Comparison of ENCODE assay signal across 17 mouse cellular contexts in the genomic region with DNA sequence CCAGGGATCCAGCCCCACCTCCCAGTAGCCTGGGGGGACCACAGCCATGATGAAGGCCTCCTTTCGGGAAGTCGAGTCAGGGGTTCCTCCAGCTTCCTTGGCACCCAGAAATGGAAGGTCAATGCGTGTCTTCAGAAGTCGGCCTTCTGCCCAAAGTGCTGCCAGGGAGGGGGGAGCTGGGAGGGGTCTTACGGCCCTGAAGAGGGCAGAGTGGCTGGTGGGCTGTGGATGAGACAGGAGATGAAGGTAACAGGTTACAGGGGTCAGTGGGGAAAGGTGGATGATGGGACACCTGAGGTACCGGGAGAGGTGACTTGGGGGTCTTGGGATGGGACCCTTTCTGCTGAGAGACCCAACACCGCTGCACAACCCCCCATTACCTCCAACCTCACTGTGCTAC. TPM values are rescaled to one million over a fixed set of nuclear protein-coding genes. Genes with fewer than 3 reads are reported as not detected.
DNase-seq lines count a peak whose midpoint lies in the region; ATAC-seq and TF ChIP-seq lines count a peak whose summit lies in the region.
"Had no signal": no experiment of that assay in that cellular context is flagged by ENCODE, and none has a peak within 500 bp of the region (broad histone marks: within the 10 kb centered on the region; RNA-seq: fewer than 3 reads in every experiment).

No protein-coding gene starts in this region.

- H3K4me3 ChIP-seq in forebrain, embryonic 10.5 days: no peak overlapping the region
- H3K4me3 ChIP-seq in forebrain, embryonic 16.5 days (replicated peaks; ENCODE audit: low read length): no peak overlapping the region
- H3K4me3 ChIP-seq in kidney, embryonic 14.5 days (ENCODE audit: low read length): no peak overlapping the region
- H3K4me3 ChIP-seq in MEL (ENCODE audit: control insufficient read depth in 1 of 2, insufficient read depth in 1 of 2, low read depth in 2 of 2, low read length in 2 of 2): no peak overlapping the region
- no peak overlapping the region for H3K4me3 ChIP-seq in intestine, postnatal 0 days (ENCODE audit: low read depth, low read length)
- H3K4me3 ChIP-seq: heart, embryonic 12.5 days; left cerebral cortex, adult 2 months; midbrain, embryonic 13.5 days; neural tube, embryonic 15.5 days had no signal

- H3K9me3 ChIP-seq in forebrain, embryonic 10.5 days: no peaks in the 10 kb centered on the region
- H3K9me3 ChIP-seq in forebrain, embryonic 16.5 days (ENCODE audit: control insufficient read depth, low read length): no peaks in the 10 kb centered on the region
- no peaks in the 10 kb centered on the region for H3K9me3 ChIP-seq in kidney, embryonic 14.5 days (ENCODE audit: control insufficient read depth, low read length)
- H3K9me3 ChIP-seq in MEL (replicated peaks; ENCODE audit: insufficient read depth, low read length): no peaks in the 10 kb centered on the region
- no peaks in the 10 kb centered on the region for H3K9me3 ChIP-seq in intestine, postnatal 0 days (ENCODE audit: control insufficient read depth)
- H3K9me3 ChIP-seq: heart, embryonic 12.5 days; midbrain, embryonic 13.5 days; neural tube, embryonic 15.5 days had no signal

- no peak for TF ChIP-seq CTCF in MEL (IDR thresholded peaks at IDR 0.05 in 2 of 3, conservative IDR thresholded peaks at IDR 0.05 in 1 of 3; ENCODE audit: control insufficient read depth in 1 of 3, insufficient read depth in 1 of 3, low read depth in 2 of 3, low read length in 3 of 3, poor library complexity in 1 of 3, severe bottlenecking in 1 of 3)
- TF ChIP-seq CTCF in intestine, postnatal 0 days (IDR thresholded peaks at IDR 0.05; ENCODE audit: low read depth): no peak

- peaks cover 73% of the 10 kb centered on the region for H3K4me1 ChIP-seq in forebrain, embryonic 10.5 days
- peaks cover 17% of the 10 kb centered on the region for H3K4me1 ChIP-seq in forebrain, embryonic 16.5 days (replicated peaks; ENCODE audit: control insufficient read depth, insufficient read depth, low read length)
- H3K4me1 ChIP-seq in kidney, embryonic 14.5 days (ENCODE audit: control insufficient read depth, insufficient read depth, low read length): peaks cover 53% of the 10 kb centered on the region
- peaks cover 0 to 9% of the 10 kb centered on the region in 2 experiments; a peak in 3 of 4 replicates for H3K4me1 ChIP-seq in MEL (ENCODE audit: control insufficient read depth in 1 of 2, insufficient read depth in 2 of 2, low read length in 2 of 2)
- H3K4me1 ChIP-seq in intestine, postnatal 0 days (replicated peaks; ENCODE audit: control insufficient read depth, insufficient read depth, low read length): 0 out of 2 replicates have a peak, but pooled peaks cover 2% of the 10 kb centered on the region

- H3K4me2 ChIP-seq in forebrain, embryonic 16.5 days (ENCODE audit: low read length): no peak overlapping the region
- no peak overlapping the region for H3K4me2 ChIP-seq in kidney, embryonic 14.5 days (replicated peaks; ENCODE audit: low read depth, low read length)
- H3K4me2 ChIP-seq in intestine, postnatal 0 days (replicated peaks; ENCODE audit: low read depth): no peak overlapping the region
- H3K4me2 ChIP-seq: heart, embryonic 12.5 days; midbrain, embryonic 13.5 days; neural tube, embryonic 15.5 days had no signal

- no peaks in the 10 kb centered on the region for H3K36me3 ChIP-seq in forebrain, embryonic 10.5 days (replicated peaks)
- H3K36me3 ChIP-seq in forebrain, embryonic 16.5 days (ENCODE audit: control insufficient read depth, insufficient read depth): no peaks in the 10 kb centered on the region
- H3K36me3 ChIP-seq in kidney, embryonic 14.5 days (ENCODE audit: control insufficient read depth, insufficient read depth, low read length): no peaks in the 10 kb centered on the region
- peaks cover 0 to 12% of the 10 kb centered on the region in 2 experiments; a peak in 2 of 4 replicates for H3K36me3 ChIP-seq in MEL (ENCODE audit: control insufficient read depth in 1 of 2, insufficient read depth in 2 of 2, low read length in 2 of 2)
- no peaks in the 10 kb centered on the region for H3K36me3 ChIP-seq in intestine, postnatal 0 days (ENCODE audit: control insufficient read depth, insufficient read depth)
- H3K36me3 ChIP-seq: heart, embryonic 12.5 days; midbrain, embryonic 13.5 days had no signal

- TF ChIP-seq RAD21 in MEL (IDR thresholded peaks at IDR 0.05; ENCODE audit: low read depth, low read length): no peak

- no peak for TF ChIP-seq EP300 in MEL (IDR thresholded peaks at IDR 0.05; ENCODE audit: low read depth in 1 of 2, low read length in 2 of 2)

- no peak for ATAC-seq in forebrain, embryonic 16.5 days
- ATAC-seq in kidney, embryonic 14.5 days (ENCODE audit: low FRiP score, low TSS enrichment): no peak
- ATAC-seq in intestine, postnatal 0 days: no peak
- ATAC-seq: forebrain, embryonic 14.5 days; midbrain, embryonic 13.5 days had no signal

- DNase-seq in forebrain, embryonic 10.5 days (ENCODE audit: extremely low spot score, low spot score): no peak
- DNase-seq in kidney, postnatal 14 days: no peak
- no peak for DNase-seq in MEL (ENCODE audit: low read depth, low spot score)
- DNase-seq in frontal cortex, adult 2 months (ENCODE audit: extremely low spot score in 1 of 2, low spot score in 1 of 2): no peak
- no peak for DNase-seq in right cerebral cortex, postnatal 25 days
- DNase-seq: adrenal gland, adult 8-10 months; embryo, embryonic 11 days; kidney, adult 9 months; right cerebral cortex, postnatal 14 days had no signal

- peaks cover 74% of the 10 kb centered on the region for H3K27me3 ChIP-seq in forebrain, embryonic 10.5 days (ENCODE audit: poor library complexity, severe bottlenecking)
- no peaks in the 10 kb centered on the region for H3K27me3 ChIP-seq in forebrain, embryonic 16.5 days (replicated peaks; ENCODE audit: control insufficient read depth, insufficient read depth, low read length)
- H3K27me3 ChIP-seq in kidney, embryonic 14.5 days (ENCODE audit: control insufficient read depth, insufficient read depth, low read length): no peaks in the 10 kb centered on the region; the same call in 1 of the 2 replicates
- H3K27me3 ChIP-seq in MEL (ENCODE audit: control insufficient read depth in 1 of 2, insufficient read depth in 2 of 2, low read length in 2 of 2): no peaks in the 10 kb centered on the region
- H3K27me3 ChIP-seq in intestine, postnatal 0 days (replicated peaks; ENCODE audit: control insufficient read depth, insufficient read depth, low read length): peaks cover 3% of the 10 kb centered on the region; the same call in 1 of the 2 replicates

- WGBS in forebrain, embryonic 10.5 days: 85% methylated on average over 7 of the region's 7 CpGs
- WGBS in forebrain, embryonic 16.5 days: 90% methylated on average over 7 of the region's 7 CpGs
- whole genome bisulfite sequencing in kidney, embryonic 14.5 days: 89% methylated on average over 7 of the region's 7 CpGs
- 90% methylated on average over 7 of the region's 7 CpGs for WGBS in intestine, postnatal 0 days

- H3K27ac ChIP-seq in forebrain, embryonic 10.5 days: peak overlapping the region; percentile 66
- no peak overlapping the region for H3K27ac ChIP-seq in forebrain, embryonic 16.5 days (ENCODE audit: low read length)
- peak overlapping the region; percentile 84; the same call in 1 of the 2 replicates for H3K27ac ChIP-seq in kidney, embryonic 14.5 days (ENCODE audit: low read depth, low read length)
- H3K27ac ChIP-seq in MEL (ENCODE audit: control insufficient read depth, low read depth, low read length): peak overlapping the region; percentile 42
- peak overlapping the region; percentile 64; the same call in 1 of the 2 replicates for H3K27ac ChIP-seq in intestine, postnatal 0 days (ENCODE audit: low read depth, low read length)
- H3K27ac ChIP-seq: left cerebral cortex, adult 2 months; midbrain, embryonic 13.5 days; neural tube, embryonic 15.5 days had no signal

- H3K79me2 ChIP-seq in MEL (ENCODE audit: control insufficient read depth, insufficient read depth, low read length, poor library complexity): no peaks in the 10 kb centered on the region

- H3K9ac ChIP-seq in forebrain, embryonic 16.5 days (replicated peaks; ENCODE audit: low read depth, low read length): no peak overlapping the region
- no peak overlapping the region for H3K9ac ChIP-seq in kidney, embryonic 14.5 days (ENCODE audit: low read depth, low read length)
- H3K9ac ChIP-seq in MEL (ENCODE audit: control insufficient read depth, low read depth, low read length, poor library complexity, severe bottlenecking): peak overlapping the region; percentile 40; the same call in 1 of the 2 replicates
- no peak overlapping the region for H3K9ac ChIP-seq in intestine, postnatal 0 days (ENCODE audit: low read depth, low read length)
- H3K9ac ChIP-seq: heart, embryonic 12.5 days; midbrain, embryonic 13.5 days; neural tube, embryonic 15.5 days had no signal

- no peak for TF ChIP-seq POLR2A in MEL (IDR thresholded peaks at IDR 0.05; ENCODE audit: control insufficient read depth in 1 of 2, insufficient read depth in 1 of 2, low read depth in 1 of 2, low read length in 2 of 2, poor library complexity in 1 of 2)

RNA-seq across cellular contexts. Expression of a gene that starts 6.6 kb away (rescaled TPM):
- polyA plus RNA-seq in forebrain, embryonic 10.5 days (2016; fragmentation: Nextera tagmentation; extraction: Ambion mirVana): 0.62 and 1.1 TPM in 2 replicates
- 2.9 and 3.2 TPM in 2 replicates for polyA plus RNA-seq in forebrain, embryonic 16.5 days (2015; fragmentation: Nextera tagmentation; extraction: Ambion mirVana)
- polyA plus RNA-seq in kidney, embryonic 14.5 days (2014; fragmentation: Nextera tagmentation; extraction: Ambion mirVana): 1.1 and 1.4 TPM in 2 replicates
- total RNA-seq in MEL (2012; rRNA removed): 50.0 and 72.2 TPM in 2 replicates
- polyA plus RNA-seq in MEL (2012; ENCODE audit: insufficient read depth in 1 of 2, insufficient read length in 2 of 2, low read depth in 1 of 2, low replicate concordance in 2 of 2, missing spikeins in 1 of 2): 10 to 100 TPM in 1 of 2 experiments, not detected in 1; 44.4 TPM
- polyA plus RNA-seq in intestine, postnatal 0 days (2015; fragmentation: Nextera tagmentation; extraction: Ambion mirVana): 0.84 and 1.1 TPM in 2 replicates
- polyA plus RNA-seq in frontal cortex, adult 2 months (2012; rRNA removed): 5.7 and 6.4 TPM in 2 replicates
- polyA plus RNA-seq: heart, embryonic 12.5 days had no signal

RNA-seq across cellular contexts. Expression of a gene that starts 7.3 kb away (rescaled TPM):
- 2.5 and 2.9 TPM in 2 replicates for polyA plus RNA-seq in forebrain, embryonic 10.5 days (2016; fragmentation: Nextera tagmentation; extraction: Ambion mirVana)
- polyA plus RNA-seq in forebrain, embryonic 16.5 days (2015; fragmentation: Nextera tagmentation; extraction: Ambion mirVana): 16.6 TPM in 2 replicates
- 11.0 and 11.3 TPM in 2 replicates for polyA plus RNA-seq in kidney, embryonic 14.5 days (2014; fragmentation: Nextera tagmentation; extraction: Ambion mirVana)
- 2.1 and 2.2 TPM in 2 replicates for total RNA-seq in MEL (2012; rRNA removed)
- polyA plus RNA-seq in MEL (2012; ENCODE audit: insufficient read depth in 1 of 2, insufficient read length in 2 of 2, low read depth in 1 of 2, low replicate concordance in 2 of 2, missing spikeins in 1 of 2): 1 to 10 TPM in 1 of 2 experiments, not detected in 1; 8.7 TPM
- 17.5 and 20.2 TPM in 2 replicates for polyA plus RNA-seq in intestine, postnatal 0 days (2015; fragmentation: Nextera tagmentation; extraction: Ambion mirVana)
- 55.3 and 57.6 TPM in 2 replicates for polyA plus RNA-seq in frontal cortex, adult 2 months (2012; rRNA removed)

RNA-seq across cellular contexts. Expression of a gene that starts 20.0 kb away (rescaled TPM):
- polyA plus RNA-seq in forebrain, embryonic 10.5 days (2016; fragmentation: Nextera tagmentation; extraction: Ambion mirVana): 3.5 and 4.0 TPM in 2 replicates
- 1.0 and 1.5 TPM in 2 replicates for polyA plus RNA-seq in forebrain, embryonic 16.5 days (2015; fragmentation: Nextera tagmentation; extraction: Ambion mirVana)
- 5.4 and 7.2 TPM in 2 replicates for polyA plus RNA-seq in kidney, embryonic 14.5 days (2014; fragmentation: Nextera tagmentation; extraction: Ambion mirVana)
- 6.4 and 7.7 TPM in 2 replicates for total RNA-seq in MEL (2012; rRNA removed)
- 10 to 100 TPM in 1 of 2 experiments, not detected in 1; 13.7 TPM for polyA plus RNA-seq in MEL (2012; ENCODE audit: insufficient read depth in 1 of 2, insufficient read length in 2 of 2, low read depth in 1 of 2, low replicate concordance in 2 of 2, missing spikeins in 1 of 2)
- polyA plus RNA-seq in intestine, postnatal 0 days (2015; fragmentation: Nextera tagmentation; extraction: Ambion mirVana): 7.6 and 8.4 TPM in 2 replicates
- 1.8 and 2.0 TPM in 2 replicates for polyA plus RNA-seq in frontal cortex, adult 2 months (2012; rRNA removed)
